Comparison of ENCODE assay signal across 8 mouse cellular contexts in genomic region chr17:24454756-24455522, GRCm38 (mm10). TPM values are rescaled to one million over a fixed set of nuclear protein-coding genes. Genes with fewer than 3 reads are reported as not detected.
A peak's percentile ranks its signal among the peaks of the same experiment; 100 is the strongest.
DNase-seq lines count a peak whose midpoint lies in the region; ATAC-seq and TF ChIP-seq lines count a peak whose summit lies in the region.

No protein-coding gene starts in this region.

- H3K4me1 ChIP-seq in heart, embryonic 11.5 days (ENCODE audit: control insufficient read depth, insufficient read depth, low read length) = peaks cover 6% of the 10 kb centered on the region; the same call in 1 of the 2 replicates
- H3K4me1 ChIP-seq in kidney, embryonic 16.5 days (ENCODE audit: insufficient read depth, low read length) = peaks cover 15% of the 10 kb centered on the region
- peaks cover 4% of the 10 kb centered on the region for H3K4me1 ChIP-seq in liver, adult 2 months (ENCODE audit: control insufficient read depth, insufficient read depth, low read length)

- TF ChIP-seq POLR2A in liver, adult 2 months (IDR thresholded peaks at IDR 0.05; ENCODE audit: extremely low read depth, insufficient read depth, low read length) = peak; percentile 94
- peak; percentile 89 for TF ChIP-seq POLR2A in myocyte (IDR thresholded peaks at IDR 0.05; ENCODE audit: insufficient read length, low read depth)

- no peaks in the 10 kb centered on the region for H3K27me3 ChIP-seq in heart, embryonic 11.5 days (ENCODE audit: control insufficient read depth, insufficient read depth, low read length)
- H3K27me3 ChIP-seq in kidney, embryonic 16.5 days (ENCODE audit: insufficient read depth, low read length) = no peaks in the 10 kb centered on the region
- H3K27me3 ChIP-seq in liver, adult 2 months (ENCODE audit: control insufficient read depth, insufficient read depth, low read length) = no peaks in the 10 kb centered on the region
- H3K27me3 ChIP-seq in myocyte (ENCODE audit: control insufficient read depth, insufficient read depth, insufficient read length) = no peaks in the 10 kb centered on the region
- H3K27me3 ChIP-seq in splenic B cell, adult 2 months (ENCODE audit: control insufficient read depth, insufficient read depth, low read length, poor library complexity, severe bottlenecking) = no peaks in the 10 kb centered on the region

- H3K4me3 ChIP-seq in heart, embryonic 11.5 days (ENCODE audit: low read depth, low read length) = peak overlapping the region; percentile 94
- H3K4me3 ChIP-seq in kidney, embryonic 16.5 days (ENCODE audit: low read length) = peak overlapping the region; percentile 94
- H3K4me3 ChIP-seq in liver, adult 2 months (ENCODE audit: insufficient read depth, low read depth, low read length) = peak overlapping the region; percentile 63
- peak overlapping the region; percentile 75 for H3K4me3 ChIP-seq in myocyte

- DNase-seq in B cell, adult 2 months = peak; percentile 100
- peak; percentile 100 for DNase-seq in brain, adult 2 months (ENCODE audit: low read depth, low spot score)
- DNase-seq in liver, adult 2 months (ENCODE audit: extremely low read depth, low read depth, low spot score) = peak; percentile 97
- peak; percentile 100 for DNase-seq in splenic B cell, adult 2 months (ENCODE audit: low read depth, low spot score)

- ATAC-seq in erythroblast, adult 5-6 weeks (replicated peaks; ENCODE audit: low FRiP score, poor library complexity, severe bottlenecking) = peak; percentile 93
- ATAC-seq in heart, embryonic 11.5 days (replicated peaks; ENCODE audit: insufficient number of reproducible peaks, low FRiP score, low TSS enrichment) = peak; percentile 94
- peak; percentile 94 for ATAC-seq in kidney, embryonic 16.5 days (ENCODE audit: low FRiP score, low TSS enrichment)

- H3K9ac ChIP-seq in heart, embryonic 11.5 days (ENCODE audit: low read depth, low read length) = peak overlapping the region; percentile 97
- peak overlapping the region; percentile 94 for H3K9ac ChIP-seq in kidney, embryonic 16.5 days (replicated peaks; ENCODE audit: low read length)
- H3K9ac ChIP-seq in liver, adult 2 months (ENCODE audit: low read depth, low read length) = peak overlapping the region; percentile 85

- peak overlapping the region; percentile 84 for H3K4me2 ChIP-seq in heart, embryonic 11.5 days
- H3K4me2 ChIP-seq in kidney, embryonic 16.5 days (replicated peaks; ENCODE audit: low read depth, low read length) = peak overlapping the region; percentile 69
- peak overlapping the region; percentile 97 for H3K4me2 ChIP-seq in myocyte (ENCODE audit: low read depth)

- H3ac ChIP-seq in myocyte (ENCODE audit: control insufficient read depth, insufficient read length) = peak overlapping the region; percentile 57

- peak overlapping the region; percentile 98 for H3K27ac ChIP-seq in heart, embryonic 11.5 days (ENCODE audit: low read depth, low read length)
- H3K27ac ChIP-seq in kidney, embryonic 16.5 days (ENCODE audit: low read length) = peak overlapping the region; percentile 98
- peak overlapping the region; percentile 86 for H3K27ac ChIP-seq in liver, adult 2 months (replicated peaks; ENCODE audit: insufficient read depth, low read depth, low read length)

- WGBS in heart, embryonic 11.5 days (ENCODE audit: insufficient replicate concordance) = under 1% methylated on average over 67 of the region's 67 CpGs
- under 1% methylated on average over 66 of the region's 67 CpGs for WGBS in kidney, embryonic 16.5 days
- under 1% methylated on average over 67 of the region's 67 CpGs for WGBS in liver, adult 2 months

- H3K79me2 ChIP-seq in liver, adult 2 months (ENCODE audit: control insufficient read depth, insufficient read depth, low read length) = no peaks in the 10 kb centered on the region; the same call in 1 of the 2 replicates
- peaks cover 25% of the 10 kb centered on the region for H3K79me2 ChIP-seq in myocyte (ENCODE audit: control insufficient read depth, insufficient read depth)

- no peaks in the 10 kb centered on the region for H3K36me3 ChIP-seq in heart, embryonic 11.5 days (ENCODE audit: control insufficient read depth, insufficient read depth, low read length)
- peaks cover 10% of the 10 kb centered on the region for H3K36me3 ChIP-seq in kidney, embryonic 16.5 days (ENCODE audit: insufficient read depth, low read length)
- H3K36me3 ChIP-seq in liver, adult 2 months (ENCODE audit: control insufficient read depth, insufficient read depth, low read length) = peaks cover 2% of the 10 kb centered on the region; the same call in 1 of the 2 replicates
- peaks cover 2% of the 10 kb centered on the region for H3K36me3 ChIP-seq in myocyte (ENCODE audit: control insufficient read depth, insufficient read depth)
- no peaks in the 10 kb centered on the region for H3K36me3 ChIP-seq in splenic B cell, adult 2 months (ENCODE audit: control insufficient read depth, insufficient read depth, low read length, poor library complexity, severe bottlenecking)

- no peaks in the 10 kb centered on the region for H3K9me3 ChIP-seq in heart, embryonic 11.5 days (replicated peaks; ENCODE audit: control insufficient read depth, low read length)
- H3K9me3 ChIP-seq in kidney, embryonic 16.5 days (ENCODE audit: low read length) = no peaks in the 10 kb centered on the region

- TF ChIP-seq CTCF in liver, adult 2 months (IDR thresholded peaks at IDR 0.05; ENCODE audit: low read depth, low read length) = no peak

TF ChIP-seq in myocyte, 11 proteins besides CTCF, POLR2A, EP300 and RAD21:
- TF ChIP-seq CEBPB (IDR thresholded peaks at IDR 0.05; ENCODE audit: insufficient read depth, poor library complexity, severe bottlenecking) = peak; percentile 69; the same call in 1 of the 2 replicates
- TF ChIP-seq USF1 (IDR thresholded peaks at IDR 0.05; ENCODE audit: low read depth) = no peak
- peak in 1 of 3 experiments; percentile 50 for TF ChIP-seq MYOG (IDR thresholded peaks at IDR 0.05; ENCODE audit: control insufficient read depth in 1 of 3, insufficient read depth in 1 of 3, insufficient read length in 2 of 3, low read depth in 2 of 3)
- no peak for TF ChIP-seq TCF12 (IDR thresholded peaks at IDR 0.05; ENCODE audit: insufficient read depth, poor library complexity, severe bottlenecking)
- peak; percentile 24 for TF ChIP-seq SRF (IDR thresholded peaks at IDR 0.05; ENCODE audit: control insufficient read depth, insufficient read length, low read depth)
- no peak for TF ChIP-seq REST (IDR thresholded peaks at IDR 0.05; ENCODE audit: insufficient read depth, insufficient read length)
- TF ChIP-seq E2F4 (IDR thresholded peaks at IDR 0.05; ENCODE audit: insufficient read depth) = no peak
- TF ChIP-seq POLR2AphosphoS2 (IDR thresholded peaks at IDR 0.05; ENCODE audit: insufficient read length, low read depth) = peak; percentile 91
- peak; percentile 1 for TF ChIP-seq TCF3 (IDR thresholded peaks at IDR 0.05; ENCODE audit: insufficient read length, low read depth)
- peak in 1 of 3 experiments; percentile 30 for TF ChIP-seq MYOD1 (IDR thresholded peaks at IDR 0.05; ENCODE audit: control insufficient read depth in 1 of 3, insufficient read length in 2 of 3, low read depth in 2 of 3)
- TF ChIP-seq MAX (IDR thresholded peaks at IDR 0.05; ENCODE audit: low read depth) = no peak
TF ChIP-seq in myocyte: peak in this region for 6.

RNA-seq across cellular contexts. Expression of gene Dnase1l2, which starts 12.0 kb away (rescaled TPM):
- 2.1 TPM in 1 of 2 replicates, not detected in the other for total RNA-seq in erythroblast, adult 5-6 weeks (2015; ENCODE audit: low replicate concordance)
- 0.85 and 5.6 TPM in 2 replicates for total RNA-seq in erythroblast, adult 5-6 weeks (2017; ENCODE audit: low replicate concordance)
- 0.86 and 1.6 TPM in 2 replicates for polyA plus RNA-seq in heart, embryonic 11.5 days (2014; fragmentation: Nextera tagmentation; extraction: Ambion mirVana)
- 3.2 and 5.5 TPM in 2 replicates for polyA plus RNA-seq in kidney, embryonic 16.5 days (2015; fragmentation: Nextera tagmentation; extraction: Ambion mirVana)
- total RNA-seq in liver, adult 2 months (2014; rRNA removed) = 0.74 and 1.2 TPM in 2 replicates
- polyA plus RNA-seq in liver, adult 2 months (2012; rRNA removed) = 1.7 and 2.4 TPM in 2 replicates
- 1.0 TPM for polyA plus RNA-seq in myocyte (2012; fragmentation: generic; extraction: Trizol)

RNA-seq across cellular contexts. Expression of gene E4f1, which starts 15.2 kb away (rescaled TPM):
- 15.0 and 20.9 TPM in 2 replicates for total RNA-seq in erythroblast, adult 5-6 weeks (2015; ENCODE audit: low replicate concordance)
- total RNA-seq in erythroblast, adult 5-6 weeks (2017; ENCODE audit: low replicate concordance) = 13.4 and 14.1 TPM in 2 replicates
- polyA plus RNA-seq in heart, embryonic 11.5 days (2014; fragmentation: Nextera tagmentation; extraction: Ambion mirVana) = 14.0 and 17.6 TPM in 2 replicates
- 38.1 TPM in 2 replicates for polyA plus RNA-seq in kidney, embryonic 16.5 days (2015; fragmentation: Nextera tagmentation; extraction: Ambion mirVana)
- total RNA-seq in liver, adult 2 months (2014; rRNA removed) = 5.6 and 6.7 TPM in 2 replicates
- 21.6 and 33.3 TPM in 2 replicates for polyA plus RNA-seq in liver, adult 2 months (2012; rRNA removed)
- 18.7 TPM for polyA plus RNA-seq in myocyte (2012; fragmentation: generic; extraction: Trizol)

RNA-seq across cellular contexts. Expression of gene Pgp, which starts 15.3 kb away (rescaled TPM):
- total RNA-seq in erythroblast, adult 5-6 weeks (2015; ENCODE audit: low replicate concordance) = 14.2 and 20.2 TPM in 2 replicates
- 6.1 and 8.1 TPM in 2 replicates for total RNA-seq in erythroblast, adult 5-6 weeks (2017; ENCODE audit: low replicate concordance)
- 75.8 and 77.2 TPM in 2 replicates for polyA plus RNA-seq in heart, embryonic 11.5 days (2014; fragmentation: Nextera tagmentation; extraction: Ambion mirVana)
- 55.5 and 55.6 TPM in 2 replicates for polyA plus RNA-seq in kidney, embryonic 16.5 days (2015; fragmentation: Nextera tagmentation; extraction: Ambion mirVana)
- total RNA-seq in liver, adult 2 months (2014; rRNA removed) = 9.2 and 11.9 TPM in 2 replicates
- 25.8 and 26.6 TPM in 2 replicates for polyA plus RNA-seq in liver, adult 2 months (2012; rRNA removed)
- 53.7 TPM for polyA plus RNA-seq in myocyte (2012; fragmentation: generic; extraction: Trizol)

RNA-seq across cellular contexts. Expression of gene Bricd5, which starts 18.7 kb away (rescaled TPM):
- 1.7 TPM in 1 of 2 replicates, not detected in the other for total RNA-seq in erythroblast, adult 5-6 weeks (2015; ENCODE audit: low replicate concordance)
- 1.1 TPM in 1 of 2 replicates, not detected in the other for total RNA-seq in erythroblast, adult 5-6 weeks (2017; ENCODE audit: low replicate concordance)
- polyA plus RNA-seq in heart, embryonic 11.5 days (2014; fragmentation: Nextera tagmentation; extraction: Ambion mirVana) = 0.21 and 0.42 TPM in 2 replicates
- polyA plus RNA-seq in kidney, embryonic 16.5 days (2015; fragmentation: Nextera tagmentation; extraction: Ambion mirVana) = 0.42 and 1.6 TPM in 2 replicates
- total RNA-seq in liver, adult 2 months (2014; rRNA removed) = not detected in 2 replicates
- polyA plus RNA-seq in liver, adult 2 months (2012; rRNA removed) = 0.24 and 0.67 TPM in 2 replicates
- 0.53 TPM for polyA plus RNA-seq in myocyte (2012; fragmentation: generic; extraction: Trizol)

RNA-seq across cellular contexts. Expression of gene Mlst8, which starts 23.9 kb away (rescaled TPM):
- total RNA-seq in erythroblast, adult 5-6 weeks (2015; ENCODE audit: low replicate concordance) = 5.9 and 15.8 TPM in 2 replicates
- total RNA-seq in erythroblast, adult 5-6 weeks (2017; ENCODE audit: low replicate concordance) = 5.5 and 8.2 TPM in 2 replicates
- polyA plus RNA-seq in heart, embryonic 11.5 days (2014; fragmentation: Nextera tagmentation; extraction: Ambion mirVana) = 17.5 and 20.9 TPM in 2 replicates
- polyA plus RNA-seq in kidney, embryonic 16.5 days (2015; fragmentation: Nextera tagmentation; extraction: Ambion mirVana) = 39.3 and 40.2 TPM in 2 replicates
- total RNA-seq in liver, adult 2 months (2014; rRNA removed) = 3.5 and 3.9 TPM in 2 replicates
- polyA plus RNA-seq in liver, adult 2 months (2012; rRNA removed) = 12.9 and 16.7 TPM in 2 replicates
- 16.5 TPM for polyA plus RNA-seq in myocyte (2012; fragmentation: generic; extraction: Trizol)

Comparison
In these comparisons a context has a peak if more than half of its experiments do, and no peak if none do; other contexts are left out.
1. Peak in every context shown above with its lines: DNase-seq, ATAC-seq, H3K4me3 ChIP-seq and H3K27ac ChIP-seq.